Mouse (Mus musculus) ES-Bruce4 (cell line): Measurements from ENCODE around the gene Slc25a10.

Experiments
- CTCF ChIP-seq: IDR thresholded peaks from one replicate; pipeline ENCODE4 v1.8.1; 2011; ENCODE audit warnings: low read depth, low read length
- POLR2A ChIP-seq: IDR thresholded peaks from one replicate; pipeline ENCODE4 v1.8.1; 2011; ENCODE audit warnings: low read length; ENCODE audit not compliant: insufficient read depth

DNA sequence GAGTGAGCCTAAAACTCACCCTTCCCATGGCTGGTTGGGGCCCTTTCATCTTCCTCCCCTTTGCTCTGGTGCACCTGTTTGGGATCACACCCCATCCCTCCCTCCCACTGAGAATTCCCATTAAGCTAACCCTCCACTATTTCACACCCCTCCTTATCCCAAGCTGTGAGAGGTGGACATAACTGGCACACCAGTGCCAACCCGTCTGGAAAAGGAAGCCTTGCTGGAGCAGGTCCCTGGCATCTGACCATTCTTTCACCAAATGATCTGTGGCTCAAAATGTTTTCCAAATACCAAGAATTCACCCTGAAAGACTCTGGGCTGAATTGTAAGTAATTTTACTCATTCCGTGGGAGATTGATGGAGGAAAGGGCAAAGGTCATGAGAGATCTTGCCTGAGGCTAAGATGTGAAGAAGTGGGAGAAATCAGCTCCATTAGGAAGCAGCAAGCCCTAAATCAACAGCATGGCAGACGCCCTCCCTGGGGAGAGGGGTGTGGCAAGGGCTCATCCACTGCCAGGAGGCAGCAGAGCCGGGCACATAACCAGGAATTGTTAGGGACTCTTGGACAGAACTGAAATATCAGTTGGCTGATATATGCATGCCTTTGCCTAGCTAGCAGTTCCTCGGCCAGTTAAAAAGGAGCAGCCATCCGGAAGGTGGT is 21.3 kb downstream of the Slc25a10 start:
- no peak for TF ChIP-seq CTCF
- TF ChIP-seq POLR2A = no peak
